Mouse (Mus musculus): ENCODE results near the gene Cyfip1.

DNA sequence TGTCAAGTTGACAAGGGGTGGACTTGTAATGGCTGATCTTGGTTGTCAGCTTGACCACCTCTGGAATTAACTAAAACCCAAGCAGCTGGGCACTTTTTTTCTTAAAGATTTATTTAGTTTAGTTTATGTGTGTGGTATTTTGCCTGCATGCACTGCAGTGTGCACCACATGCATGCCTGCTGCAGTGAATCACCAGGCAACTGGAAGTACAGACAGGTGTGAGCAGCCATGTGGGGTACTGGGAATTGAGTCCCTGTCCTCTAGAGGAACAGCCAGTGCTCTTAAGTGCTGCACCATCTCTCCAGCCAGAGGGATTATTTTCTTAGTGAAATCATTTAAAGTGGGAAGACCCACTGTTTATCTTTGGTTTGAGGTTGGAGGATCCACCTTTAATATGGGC, 23.5 kb downstream of the Cyfip1 start:
- TF ChIP-seq CHD1 (IDR thresholded peaks at IDR 0.05; ENCODE audit: low read depth, low read length) (no peak), CTCF (conservative IDR thresholded peaks at IDR 0.05 in 1 of 2, IDR thresholded peaks at IDR 0.05 in 1 of 2; ENCODE audit: low read depth in 2 of 2, low read length in 2 of 2) (no peak), SMC3 (IDR thresholded peaks at IDR 0.05; ENCODE audit: low read depth, low read length) (no peak), MAFK (IDR thresholded peaks at IDR 0.05; ENCODE audit: insufficient replicate concordance, low read length) (no peak), ETS1 (conservative IDR thresholded peaks at IDR 0.05; ENCODE audit: low read depth, low read length) (no peak), POLR2A (IDR thresholded peaks at IDR 0.05; ENCODE audit: low read depth, low read length) (no peak)
